8 mouse cellular contexts compared by ENCODE assay signal in the genomic region with DNA sequence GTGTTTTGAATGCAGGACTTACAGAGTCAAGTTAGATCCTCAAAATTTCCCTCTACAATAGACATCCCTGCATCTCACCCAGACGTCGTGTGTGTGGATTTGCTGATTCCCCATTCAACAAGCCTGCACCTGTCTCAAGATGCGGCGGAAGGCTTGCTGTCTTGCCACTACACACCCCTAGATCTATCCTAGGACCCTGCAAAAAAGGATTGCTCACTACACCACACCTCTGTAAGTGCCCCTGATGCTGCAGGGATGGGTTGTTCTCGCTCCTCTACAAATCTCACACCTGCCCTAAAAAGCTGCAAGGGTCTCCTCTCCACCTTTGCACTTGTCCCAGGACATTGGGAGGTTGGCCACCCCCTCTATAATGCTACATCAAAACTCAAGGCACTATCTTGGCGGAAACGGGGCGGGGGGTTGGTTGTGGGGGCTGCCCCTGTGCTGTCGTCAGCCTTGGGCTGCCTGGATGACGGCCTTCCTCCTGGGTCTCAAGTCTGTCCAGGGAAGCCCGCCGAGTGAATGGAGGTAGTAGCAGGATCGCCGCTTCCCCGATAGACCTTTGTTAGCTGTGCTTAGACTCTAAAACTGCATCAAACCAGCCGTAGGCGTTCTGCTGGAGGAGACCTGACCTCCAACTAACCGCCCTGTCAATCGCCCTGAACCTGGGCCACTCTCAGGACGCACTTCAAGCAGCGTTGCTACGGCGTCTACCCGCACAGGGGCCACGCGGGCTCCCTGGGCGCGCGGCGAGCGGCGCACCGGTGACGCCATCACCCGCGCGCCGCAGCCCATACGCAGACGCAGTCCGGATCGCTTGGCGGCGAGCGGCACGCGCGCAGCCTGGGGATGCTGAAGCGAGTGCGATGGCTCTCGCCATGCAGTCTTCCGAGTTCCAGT. TPM values are rescaled to one million over a fixed set of nuclear protein-coding genes. Genes with fewer than 3 reads are reported as not detected.
A peak's percentile ranks its signal among the peaks of the same experiment; 100 is the strongest.
DNase-seq lines count a peak whose midpoint lies in the region; ATAC-seq lines count a peak whose summit lies in the region.

Rrp1b (plus strand) TSS at position 492 of the 900 bp plus-strand sequence.
Hsf2bp (minus strand) TSS at position 741 of the 900 bp plus-strand sequence.

- peak; percentile 52 to 83 for DNase-seq in cerebellum, postnatal 4 days (ENCODE audit: low spot score in 2 of 2)
- DNase-seq in gastrocnemius, adult 18-20 months (ENCODE audit: low spot score), result peak; percentile 55
- peak; percentile 87 for DNase-seq in induced T-regulatory cell, adult 2 months (ENCODE audit: low read depth)
- peak; percentile 60 to 78 for DNase-seq in left cerebral cortex, postnatal 14 days (ENCODE audit: low spot score in 2 of 2)
- DNase-seq in right cerebral cortex, postnatal 25 days, result peak; percentile 81
- DNase-seq in urinary bladder, postnatal 36 days (ENCODE audit: low spot score in 2 of 2), result peak; percentile 61 to 64

- peak; percentile 83 for ATAC-seq in activated CD4-positive, CD25-positive, alpha-beta regulatory T cell, adult 4 months
- peak; percentile 87 for ATAC-seq in megakaryocyte-erythroid progenitor cell, adult 5-6 weeks (replicated peaks; ENCODE audit: low FRiP score, low TSS enrichment, poor library complexity, severe bottlenecking)

- intact Hi-C loops in left cerebral cortex, postnatal 14 days (cut with DNase I), result loop anchor here (5.0 to 10.0 kb wide), 2 partner anchors 171 to 249 kb away; partner anchors contain the start of gene Brd4

RNA-seq across cellular contexts. Expression of gene Rrp1b, which starts in this region (rescaled TPM):
- polyA plus RNA-seq in activated CD4-positive, CD25-positive, alpha-beta regulatory T cell, adult 4 months (2017; shearing (Covaris generic)), result 10 to 100 TPM; 56.3 to 76.7 TPM
- total RNA-seq in gastrocnemius, adult 18-20 months (2021), result 1 to 10 TPM; 5.9 to 8.4 TPM
- total RNA-seq in left cerebral cortex, postnatal 14 days (2021), result 10 to 100 TPM; 18.2 to 21.2 TPM
- 63.6 and 66.2 TPM in 2 replicates for total RNA-seq in megakaryocyte-erythroid progenitor cell, adult 5-6 weeks (2014; fragmentation: Nextera tagmentation)
- 70.4 and 95.9 TPM in 2 replicates for total RNA-seq in megakaryocyte-erythroid progenitor cell, adult 5-6 weeks (2017)

RNA-seq across cellular contexts. Expression of gene Hsf2bp, which starts in this region (rescaled TPM):
- 1 to 10 TPM; 1.1 to 2.0 TPM for polyA plus RNA-seq in activated CD4-positive, CD25-positive, alpha-beta regulatory T cell, adult 4 months (2017; shearing (Covaris generic))
- total RNA-seq in gastrocnemius, adult 18-20 months (2021), result under 1 TPM; 0.55 to 0.57 TPM
- total RNA-seq in left cerebral cortex, postnatal 14 days (2021), result under 1 TPM; 0.68 to 0.80 TPM
- 0.47 TPM in 1 of 2 replicates, not detected in the other for total RNA-seq in megakaryocyte-erythroid progenitor cell, adult 5-6 weeks (2014; fragmentation: Nextera tagmentation)
- 0.46 TPM in 1 of 2 replicates, not detected in the other for total RNA-seq in megakaryocyte-erythroid progenitor cell, adult 5-6 weeks (2017)

Comparison
In these comparisons a context has a peak if more than half of its experiments do, and no peak if none do; other contexts are left out.
1. Peak in every context shown above with its lines: DNase-seq and ATAC-seq.